Mouse (Mus musculus): ENCODE measurements around the gene Cngb1.

Gene Cngb1

DNA sequence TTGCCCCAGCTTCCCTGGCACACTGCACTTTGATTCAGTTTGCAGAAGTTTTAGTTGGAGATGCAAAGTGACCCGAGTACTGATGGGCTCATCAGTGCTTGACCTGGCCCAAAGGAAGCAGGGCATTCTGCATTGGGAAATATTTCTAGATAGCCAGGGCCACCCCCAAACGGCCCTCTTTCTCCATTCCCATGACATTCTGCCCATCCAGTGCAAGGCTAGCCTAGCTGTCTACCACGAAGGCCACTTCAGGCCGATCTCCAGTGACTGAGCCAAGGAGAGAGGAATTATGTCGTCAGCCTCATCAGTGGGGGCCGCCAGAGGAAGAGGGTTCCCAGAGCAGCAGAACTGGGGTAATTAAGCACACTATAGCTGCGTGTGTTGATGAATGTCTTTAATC, 104.9 kb downstream of the Cngb1 start:
- DNase-seq (ENCODE audit: low read depth, low spot score), result no peak

DNA sequence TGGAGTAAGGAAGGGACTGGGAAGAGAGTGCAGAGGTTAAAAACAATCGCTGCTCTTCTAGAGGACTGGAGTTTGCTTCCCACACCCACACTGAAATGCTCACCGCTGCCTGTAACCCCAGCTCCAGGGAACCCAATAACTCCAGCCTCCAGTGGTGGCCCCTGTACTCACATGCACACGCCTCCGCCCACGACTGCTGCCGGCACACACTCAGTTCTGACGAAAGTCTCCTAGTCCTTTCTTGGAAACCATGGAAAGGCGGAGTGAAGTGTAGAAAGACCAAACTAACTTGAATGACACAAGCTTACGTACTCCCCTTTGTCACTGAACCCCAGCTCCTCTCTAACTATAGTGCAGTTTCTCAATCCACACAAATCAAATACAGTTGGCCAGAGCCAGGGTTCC, 106.4 kb downstream of the Cngb1 start:
- no peak for DNase-seq (ENCODE audit: low read depth, low spot score)

DNA sequence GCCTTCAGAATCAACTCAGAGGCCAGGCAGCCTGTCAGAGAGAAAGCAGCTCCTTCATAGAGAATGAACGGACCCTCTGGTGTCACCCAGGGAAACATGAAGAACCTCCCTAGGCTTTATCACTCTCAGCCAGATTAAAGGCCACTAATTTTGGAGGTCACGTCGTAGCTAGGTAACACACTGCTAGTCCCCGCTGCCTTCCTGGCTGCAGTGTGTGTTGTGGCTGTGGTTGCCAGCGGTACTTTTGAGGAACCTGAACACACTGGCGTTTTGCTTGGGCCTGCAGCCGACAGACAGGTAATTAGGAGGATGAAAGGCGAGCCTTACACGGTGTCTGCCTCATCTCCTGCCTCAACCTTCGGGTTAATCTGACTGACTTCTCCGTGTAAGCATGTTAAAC, 110.7 kb downstream of the Cngb1 start:
- DNase-seq (ENCODE audit: low read depth, low spot score), result no peak

DNA sequence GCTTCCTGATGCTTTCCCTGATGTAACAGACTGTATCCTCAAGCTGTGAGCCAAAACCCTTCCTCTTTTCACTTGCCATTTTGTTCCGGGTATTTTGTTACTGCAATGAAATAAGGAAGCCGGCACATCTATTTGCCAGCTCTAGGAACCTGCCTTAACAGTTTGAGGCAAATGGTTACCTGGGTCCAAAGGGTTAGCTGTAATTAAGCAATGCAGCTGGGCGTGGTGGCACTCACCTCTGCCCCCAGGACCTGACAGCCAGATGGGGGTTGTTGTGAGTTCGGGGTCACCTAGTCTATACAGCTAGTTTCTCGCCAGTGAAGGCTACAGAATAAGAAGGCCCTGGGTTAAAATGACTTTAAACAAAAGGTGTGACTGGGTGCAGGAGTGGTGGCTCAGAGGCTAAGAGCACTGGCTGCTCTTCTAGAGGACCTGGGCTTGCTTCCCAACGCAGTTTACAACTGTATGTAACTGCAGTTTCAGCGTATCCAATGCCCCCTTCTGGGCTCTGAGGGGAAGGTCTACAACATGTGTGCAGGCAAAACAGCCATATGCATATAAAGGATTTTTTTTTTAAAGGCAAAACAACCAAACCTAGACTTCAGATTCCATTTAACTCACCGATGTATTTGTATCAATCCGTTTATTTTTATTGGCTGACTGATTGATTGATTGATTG, 114.7 kb downstream of the Cngb1 start:
- no peak for DNase-seq (ENCODE audit: low read depth, low spot score)

All from mesoderm, embryonic 11.5 days (tissue).